Mouse (Mus musculus) lung, postnatal 0 days (tissue): Measurements from ENCODE around the gene Mlx.

Source experiments
- CTCF ChIP-seq: IDR thresholded peaks from 2 replicates; pipeline ENCODE4 v1.5.1; 2016; ENCODE audit warnings: antibody characterized with exemption, mild to moderate bottlenecking
- EP300 ChIP-seq: IDR thresholded peaks from 2 replicates; pipeline ENCODE4 v1.6.1; 2016; ENCODE audit warnings: antibody characterized with exemption, mild to moderate bottlenecking, control low read depth

- TF ChIP-seq CTCF (no peak), EP300 (no peak)
Observed at GRCm38 (mm10) chr11:101081659-101082058, 5.4 kb upstream of the Mlx start.
